Mouse (Mus musculus) kidney, adult 2 months (tissue): ENCODE data around the gene Morc1. TPM values are rescaled to one million over a fixed set of nuclear protein-coding genes. Genes with fewer than 3 reads are reported as not detected.

ENCODE experiments used
- DNase-seq: peaks from one replicate; pipeline ENCODE4 v3.0.0; 2021
- H3K27ac ChIP-seq: fragments of 200-500 bp; 2 replicates; pipeline ENCODE4 v1.5.1; 2012; ENCODE audit warnings: low read depth, low read length, control low read depth, inconsistent platforms; ENCODE audit not compliant: insufficient read depth
- H3K27me3 ChIP-seq: fragments of 200-500 bp; replicated peaks from 2 replicates; pipeline ENCODE4 v1.6.1; 2012; ENCODE audit warnings: mild to moderate bottlenecking, moderate library complexity, low read length, inconsistent platforms; ENCODE audit not compliant: control insufficient read depth, insufficient read depth
- H3K36me3 ChIP-seq: fragments of 200-500 bp; 2 replicates; pipeline ENCODE4 v1.6.1; 2012; ENCODE audit warnings: mild to moderate bottlenecking, moderate library complexity, low read length, inconsistent platforms; ENCODE audit not compliant: control insufficient read depth, insufficient read depth
- H3K4me1 ChIP-seq: fragments of 200-500 bp; 2 replicates; pipeline ENCODE4 v1.6.1; 2011; ENCODE audit warnings: low read length; ENCODE audit not compliant: control insufficient read depth, insufficient read depth
- H3K4me3 ChIP-seq: fragments of 200-500 bp; 2 replicates; pipeline ENCODE4 v1.5.1; 2011; ENCODE audit warnings: mild to moderate bottlenecking, low read depth, low read length, control low read depth; ENCODE audit not compliant: insufficient read depth
- CTCF ChIP-seq: fragments of 200-500 bp; conservative IDR thresholded peaks from 2 replicates; pipeline ENCODE4 v1.5.1; 2011; ENCODE audit warnings: low read depth, mild to moderate bottlenecking, control low read depth, low read length, moderate library complexity, mixed read lengths; ENCODE audit not compliant: insufficient read depth, insufficient read length
- POLR2A ChIP-seq: fragments of 200-500 bp; IDR thresholded peaks from one replicate; pipeline ENCODE4 v1.6.1; 2011; ENCODE audit warnings: low read depth, low read length, control low read depth
- WGBS: fragments of 180-500 bp; shearing (Covaris S2); methylation state at CpG from one replicate; pipeline ENCODE4 v1.1.7; 2018; 5-methylcytosine and 5-hydroxymethylcytosine counted together
- polyA plus RNA-seq: library from polyadenylated mRNA; depleted of rRNA; stranded (reverse); fragments of >200 nt; gene quantifications from 2 replicates; pipeline ENCODE4 v1.2.3, GENCODE M21; 2012

Morc1 gene
- polyA plus RNA-seq, 1 experiment = 0.02 TPM

GRCm38 (mm10) chr16:48473396-48473795 is 42.4 kb downstream of the Morc1 start:
- Histone ChIP-seq H3K4me3 (no peak overlapping the region), H3K4me1 (no peaks in the 10 kb centered on the region), H3K36me3 (no peaks in the 10 kb centered on the region), H3K27ac (no peak overlapping the region), H3K27me3 (no peaks in the 10 kb centered on the region)
- TF ChIP-seq CTCF = no peak
- no peak for TF ChIP-seq POLR2A
- DNase-seq = no peak
- 83% methylated on average over 10 of the region's 10 CpGs for WGBS

- TF ChIP-seq POLR2A = no peak
- no peak for TF ChIP-seq CTCF
- Histone ChIP-seq H3K27me3 (no peaks in the 10 kb centered on the region), H3K36me3 (no peaks in the 10 kb centered on the region), H3K4me1 (no peaks in the 10 kb centered on the region), H3K27ac (no peak overlapping the region), H3K4me3 (no peak overlapping the region)
- WGBS = 40% methylated on average over 4 of the region's 4 CpGs
- DNase-seq = no peak
Measured at GRCm38 (mm10) chr16:48474896-48475802, 44.1 kb downstream of the Morc1 start.

- no peak for TF ChIP-seq CTCF
- no peak for TF ChIP-seq POLR2A
- Histone ChIP-seq H3K27ac (no peak overlapping the region), H3K4me1 (no peaks in the 10 kb centered on the region), H3K27me3 (no peaks in the 10 kb centered on the region), H3K4me3 (no peak overlapping the region), H3K36me3 (no peaks in the 10 kb centered on the region)
- no peak for DNase-seq
- 77% methylated on average over 8 of the region's 8 CpGs for WGBS
Measured at GRCm38 (mm10) chr16:48479266-48479848, 48.3 kb downstream of the Morc1 start.

- no peaks in the 10 kb centered on the region for H3K4me1 ChIP-seq
- no peak overlapping the region for H3K27ac ChIP-seq
- 81% methylated on average over 5 of the region's 5 CpGs for WGBS
- no peak for DNase-seq
- H3K4me3 ChIP-seq = no peak overlapping the region
- TF ChIP-seq POLR2A (no peak), CTCF (no peak)
- no peaks in the 10 kb centered on the region for H3K36me3 ChIP-seq
- H3K27me3 ChIP-seq = no peaks in the 10 kb centered on the region
Measured at GRCm38 (mm10) chr16:48516776-48517499, 85.9 kb downstream of the Morc1 start.

- Histone ChIP-seq H3K4me1 (no peaks in the 10 kb centered on the region), H3K36me3 (no peaks in the 10 kb centered on the region), H3K27ac (no peak overlapping the region), H3K27me3 (no peaks in the 10 kb centered on the region), H3K4me3 (no peak overlapping the region)
- DNase-seq = no peak
- TF ChIP-seq POLR2A (no peak), CTCF (no peak)
Measured at GRCm38 (mm10) chr16:48519569-48519968, 88.5 kb downstream of the Morc1 start.

GRCm38 (mm10) chr16:48537108-48537507 is 106.1 kb downstream of the Morc1 start:
- H3K4me3 ChIP-seq = no peak overlapping the region
- TF ChIP-seq CTCF = no peak
- no peak for TF ChIP-seq POLR2A
- no peak overlapping the region for H3K27ac ChIP-seq
- no peak for DNase-seq
- 84% methylated on average over 5 of the region's 5 CpGs for WGBS
- H3K36me3 ChIP-seq = no peaks in the 10 kb centered on the region
- no peaks in the 10 kb centered on the region for H3K27me3 ChIP-seq
- no peaks in the 10 kb centered on the region for H3K4me1 ChIP-seq
